Mouse (Mus musculus) heart, embryonic 13.5 days (tissue): ENCODE measurements around the gene Bclaf1. TPM values are rescaled to one million over a fixed set of nuclear protein-coding genes. Genes with fewer than 3 reads are reported as not detected.

Experiments used
- ATAC-seq: fragments of 200-750 bp; cut with Nextera tagmentation; 2 replicates; pipeline ENCODE4 v1.8.0; 2017; ENCODE audit warnings: moderate TSS enrichment; ENCODE audit not compliant: insufficient number of reproducible peaks, low FRiP score, low TSS enrichment; ENCODE audit errors: extremely low read depth
- H3K27ac ChIP-seq: fragments of 300-500 bp; sonication (generic); replicated peaks from 2 replicates; pipeline ENCODE4 v1.5.1; 2015; ENCODE audit warnings: moderate library complexity, mild to moderate bottlenecking, inconsistent platforms
- H3K27me3 ChIP-seq: fragments of 300-500 bp; sonication (generic); replicated peaks from 2 replicates; pipeline ENCODE4 v1.6.1; 2015; ENCODE audit warnings: mild to moderate bottlenecking, inconsistent platforms
- H3K36me3 ChIP-seq: fragments of 300-500 bp; sonication (generic); 2 replicates; pipeline ENCODE4 v1.6.1; 2015; ENCODE audit warnings: mild to moderate bottlenecking, inconsistent platforms
- H3K4me1 ChIP-seq: fragments of 300-500 bp; sonication (generic); 2 replicates; pipeline ENCODE4 v1.6.1; 2015; ENCODE audit warnings: inconsistent platforms
- H3K4me2 ChIP-seq: fragments of 300-500 bp; sonication (generic); 2 replicates; pipeline ENCODE4 v1.6.1; 2015; ENCODE audit warnings: inconsistent platforms, mild to moderate bottlenecking, moderate library complexity
- H3K4me3 ChIP-seq: fragments of 300-500 bp; sonication (generic); 2 replicates; pipeline ENCODE4 v1.5.1; 2015; ENCODE audit warnings: moderate library complexity, mild to moderate bottlenecking, inconsistent platforms
- H3K9ac ChIP-seq: fragments of 300-500 bp; sonication (generic); 2 replicates; pipeline ENCODE4 v1.6.1; 2015; ENCODE audit warnings: inconsistent platforms, mild to moderate bottlenecking, moderate library complexity
- H3K9me3 ChIP-seq: fragments of 300-500 bp; sonication (generic); 2 replicates; pipeline ENCODE4 v1.6.1; 2016; ENCODE audit warnings: inconsistent platforms
- WGBS: fragments of 180-500 bp; shearing (Covaris S2); methylation state at CpG from one replicate; pipeline ENCODE4 v1.1.7; 2015; ENCODE audit warnings: mixed read lengths; 5-methylcytosine and 5-hydroxymethylcytosine counted together
- polyA plus RNA-seq: library from polyadenylated mRNA; unstranded; fragments of >200 nt; fragmentation: Nextera tagmentation; extraction: Ambion mirVana; gene quantifications from 2 replicates; pipeline ENCODE4 v1.2.1, GENCODE M21; 2015

Bclaf1 gene
- polyA plus RNA-seq, 1 experiment from 2014 or later = 71.9 TPM

DNA sequence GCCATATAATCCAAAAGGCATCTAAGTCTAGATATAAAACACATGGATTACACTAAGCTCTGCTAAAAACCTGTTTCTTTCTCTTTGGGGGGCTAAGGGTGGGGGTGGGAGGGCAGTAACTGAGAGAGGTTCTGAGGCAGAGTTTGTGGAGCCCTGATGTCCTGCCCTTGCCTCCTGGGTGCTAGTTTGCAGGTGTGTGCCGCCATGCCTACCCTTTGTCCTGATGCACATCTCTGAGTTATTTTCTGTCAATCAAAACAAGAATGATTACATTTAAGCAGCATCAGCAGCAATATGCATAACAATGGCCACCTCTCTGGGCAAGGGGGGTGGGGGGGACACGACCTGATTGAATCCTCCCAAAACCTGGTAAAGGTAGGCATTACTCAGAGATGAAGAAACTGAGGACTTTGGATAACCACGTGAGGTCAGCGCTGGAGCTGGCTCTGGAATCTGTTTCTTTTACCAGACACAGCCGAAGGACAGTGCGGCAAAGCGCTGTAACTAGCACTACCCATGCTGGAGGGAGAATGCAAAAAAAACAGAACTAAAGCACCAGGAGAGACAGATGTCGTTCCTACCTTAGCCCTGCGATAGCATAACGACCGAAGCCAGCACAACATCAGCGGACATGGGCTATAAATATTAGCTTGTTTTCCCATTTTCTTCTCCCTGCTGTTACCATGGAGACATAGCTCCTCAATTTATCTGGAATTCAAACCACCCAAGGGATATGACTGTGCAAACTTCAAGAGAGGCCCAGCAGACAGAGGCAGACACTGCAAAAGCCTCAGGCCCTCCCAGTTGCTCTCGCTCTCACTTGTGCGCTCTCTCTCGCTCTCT is 26.1 kb upstream of the Bclaf1 start:
- 47% methylated on average over 15 of the region's 15 CpGs for WGBS
- H3K27me3 ChIP-seq = no peaks in the 10 kb centered on the region
- no peaks in the 10 kb centered on the region for H3K9me3 ChIP-seq
- H3K4me3 ChIP-seq = no peak overlapping the region
- no peaks in the 10 kb centered on the region for H3K36me3 ChIP-seq
- peak overlapping the region; percentile 41 for H3K4me2 ChIP-seq
- H3K27ac ChIP-seq = peak overlapping the region; percentile 48
- no peak for ATAC-seq
- H3K4me1 ChIP-seq = peaks cover 27% of the 10 kb centered on the region
- peak overlapping the region; percentile 60; the same call in 1 of the 2 replicates for H3K9ac ChIP-seq

DNA sequence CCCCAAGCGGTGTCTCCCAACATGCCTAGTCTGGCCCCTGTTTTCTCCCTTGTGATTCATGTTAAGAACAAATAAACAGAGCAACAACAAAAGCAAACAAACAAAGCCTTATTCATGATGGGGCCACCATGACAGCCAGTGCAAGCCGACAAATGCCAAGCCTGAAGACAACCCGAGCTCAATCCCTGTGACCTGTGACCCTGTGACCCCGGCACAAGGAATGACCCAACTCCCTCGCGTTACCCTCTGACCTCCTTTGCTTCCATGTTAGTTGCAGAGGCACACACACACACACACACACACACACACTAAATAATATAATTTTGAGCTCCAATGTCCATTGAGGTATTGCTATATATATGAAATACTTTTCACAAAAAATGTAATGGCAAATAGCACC is 24.9 kb upstream of the Bclaf1 start:
- 73% methylated on average over 6 of the region's 6 CpGs for WGBS

DNA sequence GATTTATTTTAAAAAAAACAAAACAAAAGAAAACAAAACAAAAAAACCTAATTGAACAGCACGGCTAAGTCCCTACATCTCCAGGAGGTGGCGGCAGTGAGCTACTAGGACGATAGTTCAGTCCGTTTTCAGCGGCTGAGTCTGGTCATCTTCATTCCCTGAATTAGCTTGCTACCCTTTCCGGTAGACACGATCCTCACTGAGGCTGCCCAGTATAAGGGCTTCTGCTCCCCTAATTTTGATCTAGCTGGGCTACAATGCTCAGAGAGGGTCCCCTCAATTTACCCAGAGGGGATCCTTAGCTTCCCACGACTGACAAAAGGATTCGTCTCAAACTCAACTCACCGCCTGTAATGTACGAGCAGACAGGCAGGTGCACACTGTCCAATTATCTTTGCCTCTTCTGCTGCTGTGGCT is 21.8 kb upstream of the Bclaf1 start:
- Histone ChIP-seq H3K4me2 (peak overlapping the region; percentile 66), H3K4me3 (peak overlapping the region; percentile 36), H3K9me3 (no peaks in the 10 kb centered on the region), H3K27me3 (no peaks in the 10 kb centered on the region), H3K36me3 (no peaks in the 10 kb centered on the region), H3K4me1 (peaks cover 23% of the 10 kb centered on the region), H3K9ac (peak overlapping the region; percentile 67), H3K27ac (0 out of 2 replicates have a peak overlapping the region, but pooled peaks have one; percentile 1)
- ATAC-seq = no peak
- WGBS = 17% methylated on average over 11 of the region's 11 CpGs

More for the DNA sequence above, 24.9 kb upstream of the Bclaf1 start:
- H3K4me1 ChIP-seq = peaks cover 27% of the 10 kb centered on the region
- H3K36me3 ChIP-seq = no peaks in the 10 kb centered on the region
- no peak overlapping the region for H3K4me2 ChIP-seq
- H3K9me3 ChIP-seq = no peaks in the 10 kb centered on the region
- ATAC-seq = no peak
- no peaks in the 10 kb centered on the region for H3K27me3 ChIP-seq
- no peak overlapping the region for H3K9ac ChIP-seq
- H3K27ac ChIP-seq = no peak overlapping the region
- H3K4me3 ChIP-seq = no peak overlapping the region

DNA sequence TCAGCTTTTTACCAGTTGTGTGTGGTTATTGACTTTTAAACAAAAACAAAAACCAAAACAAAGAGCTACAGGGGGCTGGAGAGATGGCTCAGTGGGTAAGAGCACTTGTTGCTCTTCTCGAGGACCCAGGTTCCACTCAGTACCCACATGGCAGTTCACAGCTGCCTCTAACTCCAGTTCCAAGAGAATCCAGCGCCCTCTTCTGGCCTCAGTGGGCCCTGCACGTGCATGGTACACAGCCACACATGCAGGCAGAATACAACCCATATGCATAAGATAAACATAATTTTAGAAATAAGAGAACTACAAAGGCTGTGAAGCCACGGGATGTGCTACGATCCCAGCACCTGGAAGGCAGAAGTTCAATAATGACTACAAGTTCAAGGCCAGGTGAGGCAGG is 16.3 kb upstream of the Bclaf1 start:
- 62% methylated on average over 5 of the region's 5 CpGs for WGBS
- no peaks in the 10 kb centered on the region for H3K36me3 ChIP-seq
- no peak overlapping the region for H3K4me2 ChIP-seq
- no peaks in the 10 kb centered on the region for H3K9me3 ChIP-seq
- H3K27ac ChIP-seq = no peak overlapping the region
- H3K9ac ChIP-seq = no peak overlapping the region
- H3K27me3 ChIP-seq = no peaks in the 10 kb centered on the region
- H3K4me1 ChIP-seq = peaks cover 14% of the 10 kb centered on the region
- no peak overlapping the region for H3K4me3 ChIP-seq
- no peak for ATAC-seq

DNA sequence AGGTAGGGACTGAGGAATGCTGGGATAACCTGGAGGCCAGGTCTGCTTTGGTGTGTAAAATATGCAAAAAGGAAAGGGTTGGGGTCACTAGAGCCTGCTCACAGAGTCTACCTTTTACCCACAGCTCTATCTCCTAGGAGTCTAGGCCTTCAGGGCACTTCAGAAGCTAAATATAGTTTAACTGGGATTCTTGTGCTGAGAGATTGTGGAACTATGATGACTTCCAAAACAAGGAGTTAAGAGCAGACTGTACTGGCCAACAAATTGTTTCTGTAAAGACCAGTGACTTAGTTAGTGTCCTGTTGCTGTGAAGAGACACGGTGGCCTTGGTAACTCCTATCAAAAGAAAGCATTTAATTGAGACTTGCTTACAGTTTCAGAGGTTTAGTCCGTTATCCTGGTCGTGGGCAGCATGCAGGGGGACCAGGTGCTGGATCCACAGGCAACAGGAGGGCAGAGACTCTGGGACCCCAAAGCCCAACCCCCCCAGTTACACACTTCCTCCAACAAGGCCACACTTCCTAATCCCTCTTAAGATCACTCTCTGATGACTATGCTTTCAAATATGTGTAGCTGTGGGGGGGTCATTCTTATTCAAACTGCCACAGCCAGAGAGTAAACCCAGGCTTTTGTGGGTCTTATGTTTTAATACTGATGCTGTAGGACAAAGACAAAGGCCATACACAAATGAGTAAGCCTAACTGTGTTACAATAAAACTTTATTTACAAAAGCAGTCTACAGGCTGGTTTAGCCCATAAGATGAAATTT is 13.9 kb upstream of the Bclaf1 start:
- Histone ChIP-seq H3K4me1 (peaks cover 13% of the 10 kb centered on the region; the same call in 1 of the 2 replicates), H3K9ac (no peak overlapping the region), H3K4me3 (no peak overlapping the region), H3K27ac (peak overlapping the region; percentile 91), H3K9me3 (no peaks in the 10 kb centered on the region), H3K27me3 (no peaks in the 10 kb centered on the region), H3K4me2 (peak overlapping the region; percentile 22), H3K36me3 (no peaks in the 10 kb centered on the region)
- WGBS = 33% methylated on average over 3 of the region's 3 CpGs
- no peak for ATAC-seq

DNA sequence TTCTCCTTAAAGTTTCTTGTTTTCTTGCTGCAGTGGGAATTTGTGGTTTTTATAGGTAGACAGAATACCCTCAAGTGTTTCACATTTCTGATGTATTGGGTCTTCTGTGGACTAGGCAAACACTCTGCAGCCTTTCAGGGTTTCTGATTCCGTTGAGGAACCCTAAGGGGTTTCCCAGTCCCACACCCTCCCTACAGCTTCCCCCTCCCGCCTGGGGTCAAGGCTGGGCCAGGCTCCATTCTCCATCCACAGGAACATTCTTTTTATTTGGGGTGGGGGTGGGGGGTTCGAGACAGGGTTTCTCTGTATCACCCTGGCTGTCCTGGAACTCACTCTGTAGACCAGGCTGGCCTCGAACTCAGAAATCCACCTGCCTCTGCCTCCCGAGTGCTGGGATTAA is 13.2 kb upstream of the Bclaf1 start:
- Histone ChIP-seq H3K27ac (peak overlapping the region; percentile 91), H3K4me2 (no peak overlapping the region), H3K9me3 (no peaks in the 10 kb centered on the region), H3K4me3 (no peak overlapping the region), H3K4me1 (peaks cover 13% of the 10 kb centered on the region; the same call in 1 of the 2 replicates), H3K36me3 (no peaks in the 10 kb centered on the region), H3K27me3 (no peaks in the 10 kb centered on the region), H3K9ac (no peak overlapping the region)
- 82% methylated on average over 5 of the region's 5 CpGs for WGBS
- ATAC-seq = no peak

DNA sequence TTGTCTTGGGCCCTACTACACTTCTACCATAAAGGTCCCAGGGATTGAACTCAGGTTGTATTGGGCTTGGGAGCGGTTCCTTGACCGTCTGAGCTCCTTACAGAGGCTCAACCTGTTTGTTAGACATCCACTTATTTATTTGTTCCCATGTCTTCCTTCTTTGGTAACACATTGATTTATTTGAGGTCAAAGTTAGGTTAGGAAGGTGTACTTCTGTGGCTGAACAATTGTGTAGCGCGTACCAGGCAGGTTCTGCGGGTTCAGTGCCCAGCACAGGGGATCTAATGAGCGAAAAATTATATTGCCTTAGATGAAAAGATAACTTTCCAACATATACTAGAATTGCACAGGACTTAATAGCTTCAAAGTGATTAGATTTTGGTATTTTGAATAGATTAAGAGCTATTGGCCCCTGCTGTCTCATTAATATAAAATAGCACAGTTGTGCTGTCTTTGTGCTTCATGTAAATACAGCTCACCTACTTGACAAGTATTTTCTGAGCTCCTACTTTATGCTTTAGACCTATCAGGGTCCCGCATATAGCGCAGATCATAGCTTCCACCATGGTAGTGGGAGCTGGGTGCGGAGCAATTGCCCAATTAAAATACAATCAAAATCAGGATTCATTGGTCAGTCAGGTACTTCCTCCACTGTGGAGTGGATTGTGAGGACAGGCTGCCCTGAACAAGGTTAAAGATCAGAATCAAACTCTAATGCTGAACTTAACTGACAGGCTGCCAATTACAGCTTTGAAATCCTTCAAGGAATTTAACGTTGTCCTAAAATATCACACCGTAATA is 1.1 kb upstream of the Bclaf1 start:
- 0 out of 2 replicates have a peak, but pooled peaks cover 12% of the 10 kb centered on the region for H3K36me3 ChIP-seq
- H3K27ac ChIP-seq = peak overlapping the region; percentile 100
- no peaks in the 10 kb centered on the region for H3K27me3 ChIP-seq
- H3K4me1 ChIP-seq = peaks cover 32% of the 10 kb centered on the region
- H3K9me3 ChIP-seq = no peaks in the 10 kb centered on the region
- WGBS = 51% methylated on average over 11 of the region's 11 CpGs
- H3K9ac ChIP-seq = peak overlapping the region; percentile 89
- peak overlapping the region; percentile 88 for H3K4me3 ChIP-seq
- no peak for ATAC-seq
- H3K4me2 ChIP-seq = peak overlapping the region; percentile 84

DNA sequence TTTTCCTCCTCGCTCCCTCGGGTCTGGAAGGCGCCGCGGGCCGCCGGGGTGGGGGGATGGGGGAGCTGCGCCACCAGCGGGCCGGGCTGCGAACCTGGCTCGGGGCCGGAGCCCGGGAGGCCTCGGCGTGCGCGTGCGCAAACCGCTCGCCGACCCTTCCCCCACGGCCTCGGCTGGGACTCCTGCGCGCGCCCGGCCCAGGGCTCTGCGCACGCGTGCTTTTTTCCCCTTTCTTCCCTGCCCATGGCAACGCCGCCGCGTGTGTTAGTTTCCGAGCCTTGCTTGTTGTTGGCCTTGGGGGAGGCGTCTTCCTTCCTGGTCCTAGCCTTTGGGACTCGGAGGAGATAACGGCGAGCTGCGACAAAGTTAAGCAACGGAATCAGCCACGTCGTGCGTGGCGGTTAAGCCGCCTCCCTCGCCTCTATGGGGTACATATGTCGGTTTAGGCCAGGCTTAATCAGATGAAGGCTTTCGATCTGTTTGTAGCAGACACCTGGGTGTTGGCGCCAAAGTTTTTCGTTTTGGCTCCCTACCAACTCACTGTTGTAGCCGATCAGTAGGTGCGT is 550 bp downstream of the Bclaf1 start:
- peak overlapping the region; percentile 88 for H3K4me3 ChIP-seq

DNA sequence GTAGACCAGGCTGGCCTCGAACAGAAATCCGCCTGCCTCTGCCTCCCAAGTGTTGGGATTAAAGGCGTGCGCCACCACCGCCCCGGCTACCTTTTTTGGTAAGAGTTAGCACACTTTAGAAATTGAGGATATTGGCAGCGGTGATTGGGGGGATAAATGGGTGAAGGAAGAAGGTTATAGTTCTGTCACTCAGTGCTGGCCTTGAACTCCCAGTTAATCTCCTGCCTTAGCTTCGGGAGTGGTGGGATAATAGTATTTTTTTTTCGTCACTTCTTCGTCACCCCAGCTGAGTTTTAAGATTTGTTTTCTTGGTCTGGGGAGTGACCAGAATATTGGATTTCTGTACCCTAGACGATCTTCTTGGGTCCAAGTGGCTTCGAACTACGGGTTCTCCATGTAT is 1.2 kb downstream of the Bclaf1 start:
- Histone ChIP-seq H3K9me3 (no peaks in the 10 kb centered on the region), H3K36me3 (peaks cover 24% of the 10 kb centered on the region), H3K9ac (peak overlapping the region; percentile 95), H3K4me1 (peaks cover 46% of the 10 kb centered on the region), H3K4me2 (peak overlapping the region; percentile 78), H3K4me3 (peak overlapping the region; percentile 88), H3K27me3 (no peaks in the 10 kb centered on the region), H3K27ac (peak overlapping the region; percentile 100)
- ATAC-seq = no peak
- 36% methylated on average over 13 of the region's 13 CpGs for WGBS

More for the DNA sequence above, 550 bp downstream of the Bclaf1 start:
- peak; percentile 67 for ATAC-seq
- H3K27ac ChIP-seq = peak overlapping the region; percentile 100
- peaks cover 18% of the 10 kb centered on the region; the same call in 1 of the 2 replicates for H3K36me3 ChIP-seq
- peak overlapping the region; percentile 78 for H3K4me2 ChIP-seq
- WGBS = under 1% methylated on average over 54 of the region's 54 CpGs
- H3K9me3 ChIP-seq = no peaks in the 10 kb centered on the region
- H3K27me3 ChIP-seq = no peaks in the 10 kb centered on the region
- peak overlapping the region; percentile 95 for H3K9ac ChIP-seq
- peaks cover 46% of the 10 kb centered on the region for H3K4me1 ChIP-seq

DNA sequence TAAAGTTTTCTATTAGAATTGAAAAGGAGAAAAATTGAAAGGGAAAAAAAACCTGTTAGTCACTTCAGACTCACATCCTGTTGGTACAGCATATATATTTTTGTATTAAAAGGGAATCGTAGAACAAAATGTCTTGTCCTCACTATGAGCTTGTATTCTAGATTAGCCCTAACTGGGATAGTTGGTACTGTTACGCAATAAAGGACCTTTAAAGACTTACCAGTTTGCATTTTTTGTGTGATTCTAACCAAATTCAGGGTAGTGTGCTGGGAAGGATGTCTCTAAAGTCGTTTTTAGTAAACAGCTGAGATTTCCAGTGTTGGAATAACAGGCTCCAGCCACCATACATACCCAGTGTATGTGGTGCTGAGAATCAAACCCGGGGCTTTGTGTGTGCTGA is 1.7 kb downstream of the Bclaf1 start:
- Histone ChIP-seq H3K36me3 (peaks cover 29% of the 10 kb centered on the region), H3K4me2 (peak overlapping the region; percentile 78), H3K4me3 (peak overlapping the region; percentile 88), H3K9me3 (no peaks in the 10 kb centered on the region), H3K27me3 (no peaks in the 10 kb centered on the region), H3K9ac (peak overlapping the region; percentile 47; the same call in 1 of the 2 replicates), H3K4me1 (peaks cover 46% of the 10 kb centered on the region), H3K27ac (peak overlapping the region; percentile 15; the same call in 1 of the 2 replicates)
- no peak for ATAC-seq
- WGBS = 79% methylated on average over 4 of the region's 4 CpGs
